Mouse (Mus musculus): Measurements from ENCODE around the gene Tcf19. TPM values are rescaled to one million over a fixed set of nuclear protein-coding genes. Genes with fewer than 3 reads are reported as not detected.
A peak's percentile ranks its signal among the peaks of the same experiment; 100 is the strongest.

Gene Tcf19
- polyA plus RNA-seq, 1 experiment from 2014 or later = 54.4 TPM

GRCm38 (mm10) chr17:35548636-35549035 is 32.0 kb upstream of the Tcf19 start:
- Histone ChIP-seq H3K9ac (no peak overlapping the region), H3K27me3 (0 out of 2 replicates have a peak, but pooled peaks cover 3% of the 10 kb centered on the region), H3K36me3 (ENCODE audit: poor library complexity, severe bottlenecking) (no peaks in the 10 kb centered on the region), H3K4me3 (no peak overlapping the region), H3K9me3 (replicated peaks) (no peaks in the 10 kb centered on the region), H3K27ac (no peak overlapping the region), H3K4me1 (peaks cover 14% of the 10 kb centered on the region; the same call in 1 of the 2 replicates), H3K4me2 (no peak overlapping the region)
- WGBS = 14% methylated on average over 5 of the region's 5 CpGs
- ATAC-seq = no peak

- WGBS = 55% methylated on average over 2 of the region's 2 CpGs
- no peak overlapping the region for H3K4me2 ChIP-seq
These were observed 30.8 kb upstream of the Tcf19 start for GRCm38 (mm10) chr17:35547465-35547864.

DNA sequence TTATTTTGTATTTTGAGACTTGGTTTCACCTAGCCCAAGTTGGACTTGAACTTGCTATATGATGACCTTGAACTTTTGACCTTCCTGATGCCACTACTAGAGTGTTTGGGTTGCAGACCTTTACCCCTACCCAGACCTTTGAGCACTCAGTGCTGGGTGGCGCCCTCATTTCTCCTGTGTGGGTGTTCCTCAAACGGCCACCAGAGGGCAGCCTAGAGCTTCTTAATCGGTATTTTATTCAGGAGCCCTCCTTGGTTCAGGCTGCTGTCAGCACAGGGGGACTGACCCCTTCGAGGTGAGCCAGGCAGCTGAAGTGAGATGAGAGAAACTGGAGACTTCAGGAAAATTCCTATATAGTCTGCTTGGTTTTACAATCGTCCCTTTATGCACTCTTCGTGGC is 28.1 kb upstream of the Tcf19 start:
- no peak overlapping the region for H3K4me2 ChIP-seq
- peaks cover 23% of the 10 kb centered on the region; the same call in 1 of the 2 replicates for H3K4me1 ChIP-seq
- 0 out of 2 replicates have a peak, but pooled peaks cover 3% of the 10 kb centered on the region for H3K27me3 ChIP-seq
- WGBS = 28% methylated on average over 6 of the region's 6 CpGs
- H3K9ac ChIP-seq = no peak overlapping the region
- ATAC-seq = peak; percentile 36; the same call in 1 of the 2 replicates
- no peak overlapping the region for H3K27ac ChIP-seq
- H3K4me3 ChIP-seq = no peak overlapping the region
- no peaks in the 10 kb centered on the region for H3K9me3 ChIP-seq (replicated peaks)
- no peaks in the 10 kb centered on the region for H3K36me3 ChIP-seq (ENCODE audit: poor library complexity, severe bottlenecking)

More at GRCm38 (mm10) chr17:35547465-35547864, 30.8 kb upstream of the Tcf19 start:
- 0 out of 2 replicates have a peak, but pooled peaks cover 3% of the 10 kb centered on the region for H3K27me3 ChIP-seq
- H3K4me1 ChIP-seq = peaks cover 23% of the 10 kb centered on the region; the same call in 1 of the 2 replicates
- no peak overlapping the region for H3K9ac ChIP-seq
- H3K27ac ChIP-seq = no peak overlapping the region
- H3K4me3 ChIP-seq = no peak overlapping the region
- H3K36me3 ChIP-seq (ENCODE audit: poor library complexity, severe bottlenecking) = no peaks in the 10 kb centered on the region
- no peaks in the 10 kb centered on the region for H3K9me3 ChIP-seq (replicated peaks)
- no peak for ATAC-seq

DNA sequence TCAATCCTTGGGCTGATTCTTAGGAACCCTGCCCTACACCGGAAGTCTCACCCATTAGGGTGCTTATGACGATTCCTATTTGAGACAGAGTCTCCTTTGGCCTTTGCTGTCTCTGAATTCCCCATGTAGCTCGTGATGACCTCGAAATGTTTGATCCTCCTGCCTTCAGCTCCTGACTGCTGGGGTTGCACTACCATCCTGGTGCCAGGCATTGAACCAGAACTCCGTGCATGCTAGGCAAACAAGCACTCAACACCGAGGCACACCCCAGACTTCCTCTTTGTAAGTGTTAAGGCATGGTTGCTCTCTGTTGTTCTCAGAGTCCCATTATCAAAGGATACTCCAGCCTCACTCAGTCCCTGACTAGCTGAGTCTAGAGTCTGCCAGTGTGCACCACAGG is 27.4 kb upstream of the Tcf19 start:
- WGBS = 85% methylated on average over 6 of the region's 6 CpGs
- H3K36me3 ChIP-seq (ENCODE audit: poor library complexity, severe bottlenecking) = no peaks in the 10 kb centered on the region
- no peak overlapping the region for H3K4me2 ChIP-seq
- no peak overlapping the region for H3K9ac ChIP-seq
- H3K4me1 ChIP-seq = peaks cover 19% of the 10 kb centered on the region; the same call in 1 of the 2 replicates
- no peak overlapping the region for H3K27ac ChIP-seq
- ATAC-seq = no peak
- no peak overlapping the region for H3K4me3 ChIP-seq
- H3K27me3 ChIP-seq = 0 out of 2 replicates have a peak, but pooled peaks cover 3% of the 10 kb centered on the region
- no peaks in the 10 kb centered on the region for H3K9me3 ChIP-seq (replicated peaks)

- no peak for ATAC-seq
- H3K9me3 ChIP-seq (replicated peaks) = no peaks in the 10 kb centered on the region
- H3K9ac ChIP-seq = no peak overlapping the region
- no peak overlapping the region for H3K4me2 ChIP-seq
- H3K27me3 ChIP-seq = 0 out of 2 replicates have a peak, but pooled peaks cover 3% of the 10 kb centered on the region
- peaks cover 19% of the 10 kb centered on the region; the same call in 1 of the 2 replicates for H3K4me1 ChIP-seq
- H3K36me3 ChIP-seq (ENCODE audit: poor library complexity, severe bottlenecking) = no peaks in the 10 kb centered on the region
- no peak overlapping the region for H3K4me3 ChIP-seq
- no peak overlapping the region for H3K27ac ChIP-seq
- 40% methylated on average over 14 of the region's 14 CpGs for WGBS
These were observed 26.8 kb upstream of the Tcf19 start for GRCm38 (mm10) chr17:35543412-35543861.

DNA sequence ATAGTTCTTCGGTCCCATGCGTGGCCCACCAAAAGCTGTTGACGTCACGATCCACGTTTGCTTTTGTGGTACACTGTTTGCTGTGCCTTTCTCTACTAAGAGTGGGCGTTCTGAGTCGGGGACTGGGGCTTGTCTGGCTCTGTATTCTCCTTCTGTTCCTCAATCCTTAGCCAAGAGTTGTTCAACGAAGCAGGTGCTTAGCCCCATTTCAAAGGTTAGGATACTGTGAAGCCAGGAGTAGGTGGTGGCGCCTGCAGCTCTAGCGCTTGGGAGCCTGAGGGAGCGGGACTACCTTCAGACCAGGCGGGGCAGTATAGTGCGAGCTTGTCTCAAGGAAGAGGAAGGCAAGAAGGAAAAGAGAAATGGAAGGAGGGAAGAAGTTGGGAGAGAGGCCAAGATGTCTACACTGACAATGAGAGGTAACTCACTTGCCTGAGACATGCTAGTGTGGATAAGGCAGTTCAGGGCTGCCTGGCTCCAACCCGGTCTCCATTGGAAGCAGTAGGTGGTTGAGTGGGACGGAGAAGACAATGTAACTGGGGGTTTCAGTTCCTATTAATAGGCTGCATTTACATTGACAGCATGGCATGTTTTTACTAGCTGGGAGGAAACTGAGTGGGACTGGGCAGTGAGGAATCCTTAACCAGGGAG is 26.3 kb upstream of the Tcf19 start:
- Histone ChIP-seq H3K27me3 (0 out of 2 replicates have a peak, but pooled peaks cover 3% of the 10 kb centered on the region), H3K36me3 (ENCODE audit: poor library complexity, severe bottlenecking) (no peaks in the 10 kb centered on the region), H3K4me2 (no peak overlapping the region), H3K4me1 (peaks cover 19% of the 10 kb centered on the region; the same call in 1 of the 2 replicates), H3K4me3 (no peak overlapping the region), H3K9me3 (replicated peaks) (no peaks in the 10 kb centered on the region), H3K9ac (no peak overlapping the region), H3K27ac (no peak overlapping the region)
- ATAC-seq = no peak
- WGBS = 79% methylated on average over 15 of the region's 15 CpGs

DNA sequence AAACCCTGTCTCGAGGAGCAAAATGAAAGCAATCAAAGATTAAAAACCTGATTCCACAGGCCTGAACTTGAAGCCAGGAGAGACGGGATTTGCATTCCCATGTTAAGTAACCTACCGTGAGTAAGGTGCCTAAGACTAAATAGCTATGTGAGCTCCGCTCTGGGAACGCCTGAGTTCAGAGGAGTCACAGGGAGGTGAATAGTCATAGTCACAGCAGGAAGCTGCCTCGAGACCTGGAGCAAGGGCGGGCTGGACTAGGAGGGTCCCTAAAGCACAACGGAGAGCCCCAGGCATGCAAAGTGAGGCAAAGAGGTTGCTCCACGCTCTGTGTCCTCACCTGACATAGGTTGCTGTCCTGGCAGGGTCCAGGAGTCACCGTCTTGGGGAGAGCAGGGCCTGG is 22.9 kb upstream of the Tcf19 start:
- H3K4me3 ChIP-seq = no peak overlapping the region
- no peaks in the 10 kb centered on the region for H3K9me3 ChIP-seq (replicated peaks)
- no peak overlapping the region for H3K27ac ChIP-seq
- no peak overlapping the region for H3K4me2 ChIP-seq
- H3K36me3 ChIP-seq (ENCODE audit: poor library complexity, severe bottlenecking) = no peaks in the 10 kb centered on the region
- WGBS = 51% methylated on average over 10 of the region's 10 CpGs
- H3K9ac ChIP-seq = no peak overlapping the region
- peaks cover 8% of the 10 kb centered on the region; the same call in 1 of the 2 replicates for H3K4me1 ChIP-seq
- no peak for ATAC-seq
- H3K27me3 ChIP-seq = no peaks in the 10 kb centered on the region

GRCm38 (mm10) chr17:35538476-35538875 is 21.9 kb upstream of the Tcf19 start:
- H3K9ac ChIP-seq = no peak overlapping the region
- H3K36me3 ChIP-seq (ENCODE audit: poor library complexity, severe bottlenecking) = no peaks in the 10 kb centered on the region
- no peak overlapping the region for H3K4me2 ChIP-seq
- no peaks in the 10 kb centered on the region for H3K9me3 ChIP-seq (replicated peaks)
- peaks cover 7% of the 10 kb centered on the region; the same call in 1 of the 2 replicates for H3K4me1 ChIP-seq
- H3K4me3 ChIP-seq = no peak overlapping the region
- H3K27me3 ChIP-seq = no peaks in the 10 kb centered on the region
- H3K27ac ChIP-seq = no peak overlapping the region
- ATAC-seq = no peak
- 81% methylated on average over 1 of the region's 1 CpGs for WGBS

DNA sequence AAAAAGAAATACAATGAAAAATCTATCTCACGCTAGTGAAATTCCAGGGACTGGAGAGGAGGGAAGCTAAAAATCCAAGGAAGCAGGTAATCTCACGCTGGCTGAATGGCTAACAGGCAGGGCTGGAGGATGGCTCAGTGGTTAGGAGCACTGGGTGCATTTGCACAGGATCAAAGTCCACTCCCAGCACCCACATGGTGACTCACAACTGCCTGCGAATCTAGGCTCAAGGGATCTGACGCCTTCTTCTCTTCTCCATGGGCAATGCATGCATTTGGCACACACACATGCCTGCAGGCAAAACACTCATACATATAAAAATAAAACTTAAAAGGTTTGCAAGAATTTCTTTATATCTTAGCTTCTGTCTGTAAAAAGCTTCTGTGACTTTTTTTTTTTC is 20.8 kb upstream of the Tcf19 start:
- H3K36me3 ChIP-seq (ENCODE audit: poor library complexity, severe bottlenecking) = no peaks in the 10 kb centered on the region
- 93% methylated on average over 4 of the region's 4 CpGs for WGBS
- H3K4me3 ChIP-seq = no peak overlapping the region
- no peaks in the 10 kb centered on the region for H3K27me3 ChIP-seq
- no peak overlapping the region for H3K9ac ChIP-seq
- H3K4me2 ChIP-seq = no peak overlapping the region
- H3K27ac ChIP-seq = no peak overlapping the region
- no peak for ATAC-seq
- no peaks in the 10 kb centered on the region for H3K4me1 ChIP-seq
- no peaks in the 10 kb centered on the region for H3K9me3 ChIP-seq (replicated peaks)

DNA sequence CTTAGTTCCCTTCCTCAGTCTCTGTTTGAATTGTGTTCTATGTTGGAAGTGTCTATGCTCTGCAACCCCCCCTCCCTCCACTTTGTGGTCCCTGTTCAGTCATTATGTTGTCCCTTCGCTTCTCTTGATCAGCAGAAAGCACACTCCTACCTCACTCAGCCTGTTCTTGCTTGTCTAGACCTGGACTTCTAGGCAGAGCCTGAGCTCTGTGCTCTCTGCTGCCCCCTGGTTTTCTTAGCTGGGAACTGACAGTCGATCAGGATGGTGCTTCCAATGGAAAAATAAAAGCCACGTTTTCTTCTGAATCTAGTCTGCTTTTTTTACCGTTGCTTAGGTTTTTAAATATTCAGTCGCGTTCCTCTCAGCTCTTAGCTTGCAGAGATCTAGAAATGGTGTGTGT is 17.7 kb upstream of the Tcf19 start:
- Histone ChIP-seq H3K4me3 (no peak overlapping the region), H3K27me3 (no peaks in the 10 kb centered on the region), H3K36me3 (ENCODE audit: poor library complexity, severe bottlenecking) (peaks cover 14% of the 10 kb centered on the region), H3K9me3 (replicated peaks) (no peaks in the 10 kb centered on the region), H3K27ac (no peak overlapping the region), H3K4me2 (no peak overlapping the region), H3K4me1 (no peaks in the 10 kb centered on the region), H3K9ac (no peak overlapping the region)
- ATAC-seq = peak; percentile 76
- 12% methylated on average over 6 of the region's 6 CpGs for WGBS

- no peak within 1 kb of the TSS for H3K9ac ChIP-seq
- peaks cover 28% of the 10 kb centered on the region for H3K36me3 ChIP-seq (ENCODE audit: poor library complexity, severe bottlenecking)
- no peak within 1 kb of the TSS for H3K4me2 ChIP-seq
- 56% methylated on average over 7 of the region's 7 CpGs for WGBS
- no peak within 1 kb of the TSS for H3K27ac ChIP-seq
- H3K9me3 ChIP-seq (replicated peaks) = no peaks in the 10 kb centered on the region
- no peak within 1 kb of the TSS for H3K4me3 ChIP-seq
- no peak for ATAC-seq
- no peaks in the 10 kb centered on the region for H3K4me1 ChIP-seq
- H3K27me3 ChIP-seq = no peaks in the 10 kb centered on the region
These were observed 16.3 kb upstream of the Tcf19 start, which contains the start of gene Psors1c2 for GRCm38 (mm10) chr17:35532901-35533300. Gene Psors1c2 (plus strand): TSS chr17:35533201.

GRCm38 (mm10) chr17:35532360-35532759 is 15.7 kb upstream of the Tcf19 start:
- Histone ChIP-seq H3K27me3 (no peaks in the 10 kb centered on the region), H3K4me3 (no peak overlapping the region), H3K27ac (no peak overlapping the region), H3K9me3 (replicated peaks) (no peaks in the 10 kb centered on the region), H3K4me2 (no peak overlapping the region), H3K9ac (no peak overlapping the region), H3K4me1 (no peaks in the 10 kb centered on the region), H3K36me3 (ENCODE audit: poor library complexity, severe bottlenecking) (peaks cover 33% of the 10 kb centered on the region)
- 24% methylated on average over 3 of the region's 3 CpGs for WGBS
- ATAC-seq = no peak
